17 mouse cellular contexts compared by ENCODE assay signal in genomic region chr4:149798116-149798515, GRCm38 (mm10). TPM values are rescaled to one million over a fixed set of nuclear protein-coding genes. Genes with fewer than 3 reads are reported as not detected.
A peak's percentile ranks its signal among the peaks of the same experiment; 100 is the strongest.
DNase-seq lines count a peak whose midpoint lies in the region; ATAC-seq and TF ChIP-seq lines count a peak whose summit lies in the region.
"Had no signal": no experiment of that assay in that cellular context is flagged by ENCODE, and none has a peak within 500 bp of the region (broad histone marks: within the 10 kb centered on the region; RNA-seq: fewer than 3 reads in every experiment).

No protein-coding gene starts in this region.

- H3K27ac ChIP-seq in kidney, adult 2 months (ENCODE audit: insufficient read depth, low read depth, low read length) = 0 out of 2 replicates have a peak overlapping the region, but pooled peaks have one; percentile 47
- H3K27ac ChIP-seq in lung, embryonic 16.5 days (ENCODE audit: low read length) = peak overlapping the region; percentile 42; the same call in 1 of the 2 replicates
- peak overlapping the region; percentile 95 for H3K27ac ChIP-seq in liver, postnatal 0 days (ENCODE audit: low read depth)
- H3K27ac ChIP-seq: embryonic facial prominence, embryonic 15.5 days; heart, embryonic 15.5 days; limb, embryonic 15.5 days; macrophage; neural tube, embryonic 13.5 days had no signal

- no peak for TF ChIP-seq POLR2A in kidney, adult 2 months (IDR thresholded peaks at IDR 0.05; ENCODE audit: low read depth, low read length)

- no peak overlapping the region for H3K9ac ChIP-seq in lung, embryonic 16.5 days (ENCODE audit: low read length)
- H3K9ac ChIP-seq in liver, postnatal 0 days (replicated peaks) = peak overlapping the region; percentile 38; the same call in 1 of the 2 replicates
- H3K9ac ChIP-seq: embryonic facial prominence, embryonic 15.5 days; heart, embryonic 15.5 days; limb, embryonic 15.5 days; neural tube, embryonic 13.5 days had no signal

- peak; percentile 3 for DNase-seq in adrenal gland, postnatal 14 days
- DNase-seq in adrenal gland, adult 2 months = no peak
- no peak for DNase-seq in kidney, adult 2 months
- DNase-seq in kidney, adult 18-20 months = no peak
- no peak for DNase-seq in lung, postnatal 10 days
- DNase-seq in liver, postnatal 0 days = no peak
- DNase-seq in thymus, postnatal 0 days (ENCODE audit: low spot score) = no peak
- DNase-seq: cerebellum, adult 18-20 months; right cerebral cortex, postnatal 25 days had no signal

- H3K4me1 ChIP-seq in kidney, adult 2 months (ENCODE audit: control insufficient read depth, insufficient read depth, low read length) = peaks cover 5% of the 10 kb centered on the region; the same call in 1 of the 2 replicates
- peaks cover 7% of the 10 kb centered on the region; the same call in 1 of the 2 replicates for H3K4me1 ChIP-seq in lung, embryonic 16.5 days (replicated peaks; ENCODE audit: control insufficient read depth, insufficient read depth, low read length)
- peaks cover 14% of the 10 kb centered on the region for H3K4me1 ChIP-seq in liver, postnatal 0 days (ENCODE audit: insufficient read depth)

- no peak overlapping the region for H3K4me2 ChIP-seq in lung, embryonic 16.5 days (ENCODE audit: low read depth, low read length)
- no peak overlapping the region for H3K4me2 ChIP-seq in liver, postnatal 0 days (ENCODE audit: low read depth, low read length)
- H3K4me2 ChIP-seq: embryonic facial prominence, embryonic 15.5 days; heart, embryonic 15.5 days; limb, embryonic 15.5 days; neural tube, embryonic 13.5 days had no signal

- no peaks in the 10 kb centered on the region for H3K27me3 ChIP-seq in kidney, adult 2 months (replicated peaks; ENCODE audit: control insufficient read depth, insufficient read depth, low read length)
- H3K27me3 ChIP-seq in lung, embryonic 16.5 days (ENCODE audit: control insufficient read depth, insufficient read depth, low read depth, low read length) = no peaks in the 10 kb centered on the region
- no peaks in the 10 kb centered on the region for H3K27me3 ChIP-seq in liver, postnatal 0 days (ENCODE audit: insufficient read depth, low read length)
- H3K27me3 ChIP-seq: embryonic facial prominence, embryonic 15.5 days; heart, embryonic 15.5 days; limb, embryonic 15.5 days; neural tube, embryonic 13.5 days; Patski had no signal

- 70% methylated on average over 2 of the region's 2 CpGs for WGBS in kidney, adult 2 months
- WGBS in lung, embryonic 16.5 days = 37% methylated on average over 2 of the region's 2 CpGs
- 53% methylated on average over 2 of the region's 2 CpGs for WGBS in liver, postnatal 0 days (ENCODE audit: insufficient replicate concordance)

- no peaks in the 10 kb centered on the region for H3K36me3 ChIP-seq in kidney, adult 2 months (ENCODE audit: control insufficient read depth, insufficient read depth, low read length)
- H3K36me3 ChIP-seq in lung, embryonic 16.5 days (ENCODE audit: control insufficient read depth, insufficient read depth, low read length) = no peaks in the 10 kb centered on the region
- H3K36me3 ChIP-seq in liver, postnatal 0 days (replicated peaks; ENCODE audit: insufficient read depth, low read length) = no peaks in the 10 kb centered on the region
- H3K36me3 ChIP-seq: embryonic facial prominence, embryonic 15.5 days; heart, embryonic 15.5 days; limb, embryonic 15.5 days; neural tube, embryonic 13.5 days had no signal

- TF ChIP-seq EP300 in liver, postnatal 0 days (IDR thresholded peaks at IDR 0.05; ENCODE audit: low read depth) = no peak

- ATAC-seq in lung, embryonic 16.5 days (ENCODE audit: low read depth) = no peak
- no peak for ATAC-seq in liver, postnatal 0 days
- ATAC-seq: midbrain, embryonic 16.5 days; Patski had no signal

- no peak overlapping the region for H3K4me3 ChIP-seq in kidney, adult 2 months (ENCODE audit: insufficient read depth, low read depth, low read length)
- no peak overlapping the region for H3K4me3 ChIP-seq in lung, embryonic 16.5 days (ENCODE audit: low read length)
- H3K4me3 ChIP-seq in liver, postnatal 0 days (ENCODE audit: low read depth, low read length) = no peak overlapping the region
- H3K4me3 ChIP-seq: embryonic facial prominence, embryonic 15.5 days; heart, embryonic 15.5 days; limb, embryonic 15.5 days; neural tube, embryonic 13.5 days had no signal

- no peaks in the 10 kb centered on the region for H3K9me3 ChIP-seq in lung, embryonic 16.5 days (ENCODE audit: control insufficient read depth, low read length)
- H3K9me3 ChIP-seq in liver, postnatal 0 days (ENCODE audit: low read length) = no peaks in the 10 kb centered on the region
- H3K9me3 ChIP-seq: embryonic facial prominence, embryonic 15.5 days; heart, embryonic 15.5 days; limb, embryonic 15.5 days had no signal

- TF ChIP-seq CTCF in kidney, adult 2 months (conservative IDR thresholded peaks at IDR 0.05; ENCODE audit: insufficient read depth, insufficient read length, low read depth, low read length) = no peak
- no peak for TF ChIP-seq CTCF in liver, postnatal 0 days (IDR thresholded peaks at IDR 0.05; ENCODE audit: low read depth)

RNA-seq across cellular contexts. Expression of gene Slc25a33, which starts 24.0 kb away (rescaled TPM):
- 30.6 and 36.6 TPM in 2 replicates for total RNA-seq in adrenal gland, postnatal 14 days (2021)
- 10 to 100 TPM; 18.7 to 26.7 TPM for total RNA-seq in adrenal gland, adult 2 months (2021)
- 29.0 and 43.2 TPM in 2 replicates for polyA plus RNA-seq in adrenal gland, adult 2 months (2012; rRNA removed)
- polyA plus RNA-seq in kidney, adult 2 months (2012; rRNA removed) = 16.8 and 18.3 TPM in 2 replicates
- 5.8 TPM in 2 replicates for polyA plus RNA-seq in lung, embryonic 16.5 days (2015; fragmentation: Nextera tagmentation; extraction: Ambion mirVana)
- polyA plus RNA-seq in liver, postnatal 0 days (2015; fragmentation: Nextera tagmentation; extraction: Ambion mirVana) = 52.2 and 53.2 TPM in 2 replicates
- 7.4 and 7.8 TPM in 2 replicates for polyA plus RNA-seq in thymus, postnatal 0 days (2015; fragmentation: Nextera tagmentation; extraction: Ambion mirVana)

Comparison
In these comparisons a context has a peak if more than half of its experiments do, and no peak if none do; other contexts are left out.
1. H3K27ac ChIP-seq: peak in every context shown above with its lines; median percentile 95 in liver, postnatal 0 days; 47 in kidney, adult 2 months; 42 in lung, embryonic 16.5 days.